Mouse (Mus musculus) kidney, postnatal 0 days (tissue): Measurements from ENCODE around the gene 9530053A07Rik. TPM values are rescaled to one million over a fixed set of nuclear protein-coding genes. Genes with fewer than 3 reads are reported as not detected.
"Not testable (repeated sequence)": the region's sequence is repeated elsewhere in the genome, so short reads cannot be mapped to it uniquely, and the experiment has no call there.

Experiments
- ATAC-seq: fragments of 200-750 bp; cut with Nextera tagmentation; replicated peaks from 2 replicates; pipeline ENCODE4 v1.8.0; 2017; ENCODE audit warnings: low read depth, moderate number of reproducible peaks, moderate TSS enrichment, moderate library complexity; ENCODE audit not compliant: low FRiP score
- DNase-seq: peaks from one replicate; pipeline ENCODE4 v3.0.0-alpha.2; 2016; ENCODE audit warnings: low spot score
- H3K27ac ChIP-seq: fragments of 300-500 bp; sonication (generic); 2 replicates; pipeline ENCODE4 v1.5.1; 2014; ENCODE audit warnings: mild to moderate bottlenecking
- H3K27me3 ChIP-seq: fragments of 300-500 bp; sonication (generic); 2 replicates; pipeline ENCODE4 v1.6.1; 2014; ENCODE audit warnings: low read length, mixed read lengths; ENCODE audit not compliant: insufficient read depth
- H3K36me3 ChIP-seq: fragments of 300-500 bp; sonication (generic); 2 replicates; pipeline ENCODE4 v1.6.1; 2014; ENCODE audit warnings: low read length, mixed read lengths; ENCODE audit not compliant: insufficient read depth
- H3K4me1 ChIP-seq: fragments of 300-500 bp; sonication (generic); replicated peaks from 2 replicates; pipeline ENCODE4 v1.6.1; 2014; ENCODE audit warnings: antibody characterized with exemption, low read length, mixed read lengths; ENCODE audit not compliant: insufficient read depth
- H3K4me2 ChIP-seq: fragments of 300-500 bp; sonication (generic); 2 replicates; pipeline ENCODE4 v1.6.1; 2014; ENCODE audit warnings: mild to moderate bottlenecking, low read length, moderate library complexity, mixed read lengths
- H3K4me3 ChIP-seq: fragments of 300-500 bp; sonication (generic); replicated peaks from 2 replicates; pipeline ENCODE4 v1.5.1; 2014; ENCODE audit warnings: low read depth, low read length
- H3K9ac ChIP-seq: fragments of 300-500 bp; sonication (generic); 2 replicates; pipeline ENCODE4 v1.6.1; 2014; ENCODE audit warnings: low read depth, low read length
- H3K9me3 ChIP-seq: fragments of 300-500 bp; sonication (generic); replicated peaks from 2 replicates; pipeline ENCODE4 v1.6.1; 2016; ENCODE audit warnings: low read length, inconsistent platforms, mixed read lengths
- CTCF ChIP-seq: IDR thresholded peaks from 2 replicates; pipeline ENCODE4 v1.5.1; 2016; ENCODE audit warnings: antibody characterized with exemption, low read depth, mild to moderate bottlenecking, moderate library complexity
- WGBS: fragments of 180-500 bp; shearing (Covaris S2); extraction: QIAGEN DNeasy Blood & Tissue Kit; methylation state at CpG from one replicate; pipeline ENCODE4 v1.1.7; 2014; 5-methylcytosine and 5-hydroxymethylcytosine counted together
- polyA plus RNA-seq: library from polyadenylated mRNA; unstranded; fragments of >200 nt; fragmentation: Nextera tagmentation; extraction: Ambion mirVana; gene quantifications from 2 replicates; pipeline ENCODE4 v1.2.1, GENCODE M21; 2015

The 9530053A07Rik gene
- 0.08 TPM in 2 replicates for polyA plus RNA-seq

GRCm38 (mm10) chr7:28129166-28129565 is at the start of gene 9530053A07Rik:
9530053A07Rik (plus strand) TSS chr7:28129466.
- no peak for TF ChIP-seq CTCF

GRCm38 (mm10) chr7:28084215-28084614 is 45.1 kb upstream of the 9530053A07Rik start:
- no peak for DNase-seq
- H3K9ac ChIP-seq, result no peak overlapping the region
- no peak overlapping the region for H3K4me2 ChIP-seq
- H3K27me3 ChIP-seq, result no peaks in the 10 kb centered on the region
- 55% methylated on average over 7 of the region's 7 CpGs for WGBS
- H3K4me3 ChIP-seq, result no peak overlapping the region
- H3K4me1 ChIP-seq, result no peaks in the 10 kb centered on the region
- no peak overlapping the region for H3K27ac ChIP-seq
- TF ChIP-seq CTCF, result no peak
- H3K36me3 ChIP-seq, result no peaks in the 10 kb centered on the region
- no peak for ATAC-seq
- H3K9me3 ChIP-seq, result no peaks in the 10 kb centered on the region

More at GRCm38 (mm10) chr7:28129166-28129565, at the start of gene 9530053A07Rik:
- no peaks in the 10 kb centered on the region for H3K9me3 ChIP-seq
- no peaks in the 10 kb centered on the region for H3K4me1 ChIP-seq
- no peak within 1 kb of the TSS for H3K9ac ChIP-seq
- no peak within 1 kb of the TSS for H3K4me3 ChIP-seq
- H3K36me3 ChIP-seq, result no peaks in the 10 kb centered on the region
- no peak within 1 kb of the TSS for H3K27ac ChIP-seq
- ATAC-seq (no peak), DNase-seq (no peak)
- no peaks in the 10 kb centered on the region for H3K27me3 ChIP-seq
- WGBS, result 83% methylated on average over 5 of the region's 5 CpGs
- no peak within 1 kb of the TSS for H3K4me2 ChIP-seq

- H3K4me2 ChIP-seq, result no peak overlapping the region
- TF ChIP-seq CTCF, result no peak
- H3K4me3 ChIP-seq, result no peak overlapping the region
- no peaks in the 10 kb centered on the region for H3K36me3 ChIP-seq
- DNase-seq (no peak), ATAC-seq (no peak)
- H3K9me3 ChIP-seq, result no peaks in the 10 kb centered on the region
- 82% methylated on average over 16 of the region's 16 CpGs for WGBS
- no peaks in the 10 kb centered on the region for H3K27me3 ChIP-seq
- H3K4me1 ChIP-seq, result no peaks in the 10 kb centered on the region
- no peak overlapping the region for H3K9ac ChIP-seq
- H3K27ac ChIP-seq, result no peak overlapping the region
Measured at GRCm38 (mm10) chr7:28086236-28086635, 43.0 kb upstream of the 9530053A07Rik start.

- TF ChIP-seq CTCF, result no peak
- 21% methylated on average over 11 of the region's 11 CpGs for WGBS
- Histone ChIP-seq H3K27ac (no peak overlapping the region), H3K36me3 (no peaks in the 10 kb centered on the region), H3K9me3 (no peaks in the 10 kb centered on the region), H3K27me3 (no peaks in the 10 kb centered on the region), H3K9ac (no peak overlapping the region), H3K4me3 (no peak overlapping the region), H3K4me1 (no peaks in the 10 kb centered on the region), H3K4me2 (no peak overlapping the region)
- DNase-seq, result no peak
- no peak for ATAC-seq
Measured at GRCm38 (mm10) chr7:28093541-28093940, 35.7 kb upstream of the 9530053A07Rik start.

GRCm38 (mm10) chr7:28099101-28099500 is 30.2 kb upstream of the 9530053A07Rik start:
- DNase-seq (no peak), ATAC-seq (no peak)
- H3K27ac ChIP-seq, result no peak overlapping the region
- no peak overlapping the region for H3K4me2 ChIP-seq
- H3K27me3 ChIP-seq, result no peaks in the 10 kb centered on the region
- no peak for TF ChIP-seq CTCF
- 0 out of 2 replicates have a peak, but pooled peaks cover 2% of the 10 kb centered on the region for H3K9me3 ChIP-seq
- no peaks in the 10 kb centered on the region for H3K36me3 ChIP-seq
- H3K4me1 ChIP-seq, result no peaks in the 10 kb centered on the region
- H3K9ac ChIP-seq, result no peak overlapping the region
- H3K4me3 ChIP-seq, result no peak overlapping the region
- 94% methylated on average over 16 of the region's 16 CpGs for WGBS

GRCm38 (mm10) chr7:28100596-28101590 is 28.4 kb upstream of the 9530053A07Rik start:
- ATAC-seq, result no peak
- Histone ChIP-seq H3K36me3 (no peaks in the 10 kb centered on the region), H3K9me3 (0 out of 2 replicates have a peak, but pooled peaks cover 2% of the 10 kb centered on the region), H3K27me3 (no peaks in the 10 kb centered on the region), H3K27ac (no peak overlapping the region), H3K4me1 (no peaks in the 10 kb centered on the region), H3K4me3 (no peak overlapping the region), H3K4me2 (no peak overlapping the region), H3K9ac (no peak overlapping the region)
- WGBS, result 68% methylated on average over 17 of the region's 17 CpGs
- peak; percentile 21 for DNase-seq
- peak; percentile 55 for TF ChIP-seq CTCF

- H3K36me3 ChIP-seq, H3K4me3 ChIP-seq, H3K9me3 ChIP-seq, H3K27ac ChIP-seq, H3K4me2 ChIP-seq, H3K9ac ChIP-seq, H3K4me1 ChIP-seq, ATAC-seq, DNase-seq, H3K27me3 ChIP-seq: not testable (repeated sequence)
- WGBS, result 61% methylated on average over 5 of the region's 5 CpGs
Measured at GRCm38 (mm10) chr7:28102936-28103335, 26.3 kb upstream of the 9530053A07Rik start.
